Mouse (Mus musculus): ENCODE results near the gene Cers2. TPM values are rescaled to one million over a fixed set of nuclear protein-coding genes. Genes with fewer than 3 reads are reported as not detected.
"Not testable (repeated sequence)": the region's sequence is repeated elsewhere in the genome, so short reads cannot be mapped to it uniquely, and the experiment has no call there.

The Cers2 gene
- total and polyA plus RNA-seq, 2 experiments from 2014 or later: 58.5 to 82.5 TPM

DNA sequence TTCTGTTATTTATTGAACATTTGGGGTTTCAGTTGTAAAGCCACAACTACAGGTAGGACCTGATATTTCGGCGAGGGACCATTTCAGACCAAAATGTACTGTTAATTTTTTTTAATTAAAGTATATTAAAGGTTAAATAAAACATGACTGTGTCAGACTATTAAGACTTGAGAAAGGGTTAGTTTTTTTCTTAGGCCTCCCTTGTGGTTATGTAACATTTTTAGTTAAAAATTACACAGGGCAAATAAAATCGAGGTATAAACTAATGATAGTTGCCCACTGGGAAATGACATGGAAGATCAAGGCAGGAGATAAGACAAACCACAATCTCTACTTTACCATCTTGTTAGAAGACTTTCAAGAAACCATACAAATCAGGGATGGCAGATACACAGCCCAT is 8.8 kb downstream of the Cers2 start:
- ATAC-seq (ENCODE audit: low FRiP score): no peak

DNA sequence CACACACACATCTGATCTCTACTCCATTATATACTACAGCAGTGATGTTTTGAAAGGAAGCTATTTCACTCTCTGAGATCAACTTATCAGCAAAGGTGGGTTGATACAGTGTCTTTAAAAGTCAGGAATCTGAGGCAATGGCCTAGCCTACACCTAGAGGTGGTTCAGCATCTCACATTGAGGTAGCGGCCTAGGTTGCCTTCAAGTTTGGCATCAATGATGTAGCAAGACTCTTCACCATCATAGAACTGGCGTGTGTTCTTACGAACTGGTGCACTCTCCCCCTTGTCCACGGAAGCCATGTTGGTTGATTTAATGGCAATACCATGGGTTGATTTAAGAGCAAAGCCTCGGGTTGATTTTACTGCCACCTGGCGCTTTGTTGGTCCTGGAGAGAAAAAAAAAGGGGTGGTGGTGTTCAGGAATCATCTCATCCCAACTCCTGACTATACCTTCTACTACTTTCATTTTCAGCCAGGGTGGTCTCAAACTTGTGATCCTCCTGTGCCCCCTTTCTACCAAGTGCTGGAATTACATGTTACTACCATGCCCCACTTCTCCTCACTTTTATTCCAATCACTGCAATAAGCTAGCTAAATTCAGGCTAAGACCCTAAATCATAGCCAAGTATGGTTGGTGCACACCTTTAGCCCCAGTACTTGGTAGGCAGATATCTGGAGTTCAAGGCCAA is 10.0 kb downstream of the Cers2 start:
- Histone ChIP-seq H3K4me2 (ENCODE audit: low read depth, low read length, poor library complexity, severe bottlenecking) (no peak overlapping the region), H3K9ac (replicated peaks; ENCODE audit: low read length, poor library complexity, severe bottlenecking) (no peak overlapping the region), H3K4me3 (ENCODE audit: low read depth, low read length) (no peak overlapping the region), H3K36me3 (ENCODE audit: insufficient read depth, low read length) (peaks cover 83% of the 10 kb centered on the region), H3K9me3 (ENCODE audit: low read length) (no peaks in the 10 kb centered on the region), H3K27ac (ENCODE audit: low read depth, low read length) (no peak overlapping the region), H3K27me3 (ENCODE audit: insufficient read depth, low read length) (no peaks in the 10 kb centered on the region), H3K4me1 (ENCODE audit: insufficient read depth, low read length) (no peaks in the 10 kb centered on the region)
- ATAC-seq (ENCODE audit: low FRiP score) (no peak), DNase-seq (ENCODE audit: low spot score) (no peak)
- 92% methylated on average over 6 of the region's 6 CpGs for WGBS
- peak; percentile 53 for TF ChIP-seq CTCF (IDR thresholded peaks at IDR 0.05)

More for the DNA sequence above, 8.8 kb downstream of the Cers2 start:
- Histone ChIP-seq H3K4me3 (ENCODE audit: low read depth, low read length) (no peak overlapping the region), H3K9me3 (ENCODE audit: low read length) (no peaks in the 10 kb centered on the region), H3K36me3 (ENCODE audit: insufficient read depth, low read length) (peaks cover 74% of the 10 kb centered on the region), H3K27ac (ENCODE audit: low read depth, low read length) (no peak overlapping the region), H3K9ac (replicated peaks; ENCODE audit: low read length, poor library complexity, severe bottlenecking) (no peak overlapping the region), H3K4me1 (ENCODE audit: insufficient read depth, low read length) (no peaks in the 10 kb centered on the region), H3K4me2 (ENCODE audit: low read depth, low read length, poor library complexity, severe bottlenecking) (no peak overlapping the region), H3K27me3 (ENCODE audit: insufficient read depth, low read length) (no peaks in the 10 kb centered on the region)
- no peak for DNase-seq (ENCODE audit: low spot score)
- 94% methylated on average over 3 of the region's 3 CpGs for WGBS
- no peak for TF ChIP-seq CTCF (IDR thresholded peaks at IDR 0.05)

DNA sequence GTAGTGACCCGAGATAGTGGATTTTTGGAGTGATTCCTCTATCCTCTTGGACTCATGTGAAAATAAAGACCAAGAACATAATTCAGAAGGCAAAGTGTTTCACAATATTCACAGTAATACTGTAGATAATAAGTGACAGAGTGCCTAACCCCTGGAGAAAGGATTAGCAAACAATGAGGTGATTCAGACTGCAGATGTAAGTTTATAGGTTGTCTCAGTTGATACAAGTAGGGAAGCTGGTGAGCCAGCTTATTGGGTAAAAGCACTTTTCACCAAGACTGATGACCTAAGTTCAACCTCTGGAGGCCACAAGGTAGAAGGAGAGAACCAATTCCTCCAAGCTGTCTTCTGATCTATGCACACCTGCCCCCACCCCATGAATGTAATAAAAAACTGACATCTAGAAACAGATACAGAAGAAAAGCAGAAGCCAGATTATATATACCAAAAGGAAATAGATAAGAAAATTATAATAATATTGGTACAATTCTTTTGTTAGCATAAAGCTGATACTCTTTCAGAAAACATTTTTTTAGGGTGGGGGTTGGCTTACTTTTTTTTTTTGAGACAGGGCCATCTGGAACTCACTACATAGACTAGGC is 14.3 kb downstream of the Cers2 start:
- Histone ChIP-seq H3K27ac (ENCODE audit: low read depth, low read length) (no peak overlapping the region), H3K4me2 (ENCODE audit: low read depth, low read length, poor library complexity, severe bottlenecking) (no peak overlapping the region), H3K4me3 (ENCODE audit: low read depth, low read length) (no peak overlapping the region), H3K9me3 (ENCODE audit: low read length) (no peaks in the 10 kb centered on the region), H3K4me1 (ENCODE audit: insufficient read depth, low read length) (no peaks in the 10 kb centered on the region), H3K9ac (replicated peaks; ENCODE audit: low read length, poor library complexity, severe bottlenecking) (no peak overlapping the region), H3K27me3 (ENCODE audit: insufficient read depth, low read length) (no peaks in the 10 kb centered on the region), H3K36me3 (ENCODE audit: insufficient read depth, low read length) (peaks cover 56% of the 10 kb centered on the region)
- TF ChIP-seq CTCF (IDR thresholded peaks at IDR 0.05): no peak
- ATAC-seq (ENCODE audit: low FRiP score): no peak
- WGBS: 98% methylated on average over 1 of the region's 1 CpGs
- no peak for DNase-seq (ENCODE audit: low spot score)

DNA sequence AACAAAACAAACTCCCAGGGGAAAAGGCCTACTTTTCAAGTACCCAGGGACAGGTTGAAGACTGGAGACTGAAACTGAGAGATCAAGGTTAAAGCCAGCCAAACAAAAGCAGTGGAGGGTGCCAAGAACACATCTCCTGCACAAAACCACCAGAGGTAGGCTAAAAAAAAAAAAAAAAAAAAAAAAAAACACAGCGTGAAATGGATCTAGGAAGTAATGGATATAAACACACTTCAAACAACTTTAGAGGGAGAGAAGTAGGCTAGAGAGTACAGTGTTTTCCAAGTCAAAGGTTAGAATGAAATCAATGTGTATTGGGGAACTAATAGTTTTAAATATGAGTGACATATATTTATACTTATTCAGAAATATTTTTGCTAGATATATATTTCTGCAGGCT is 16.9 kb downstream of the Cers2 start:
- TF ChIP-seq CTCF (IDR thresholded peaks at IDR 0.05): no peak
- peaks cover 50% of the 10 kb centered on the region for H3K36me3 ChIP-seq (ENCODE audit: insufficient read depth, low read length)

DNA sequence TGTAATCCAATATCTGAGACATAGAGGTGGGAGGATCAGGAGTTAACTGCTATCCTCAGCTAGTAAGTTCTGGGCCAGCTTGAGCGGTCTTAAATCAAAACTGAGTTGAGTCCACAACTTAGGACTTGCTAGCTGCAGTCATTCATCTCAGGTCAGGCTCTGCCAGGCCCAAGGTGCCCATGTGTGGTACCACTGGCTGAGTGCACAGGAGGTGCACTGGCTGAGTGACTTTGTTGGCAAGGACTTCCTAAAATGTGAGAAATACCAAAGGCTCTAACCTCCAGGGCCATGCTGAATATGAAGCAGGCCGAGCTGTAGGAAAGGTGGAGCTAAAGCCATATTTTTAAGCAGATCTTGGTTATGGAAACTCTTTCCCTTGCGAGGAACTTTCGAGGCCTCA is 22.8 kb downstream of the Cers2 start:
- Histone ChIP-seq H3K9me3 (ENCODE audit: low read length) (no peaks in the 10 kb centered on the region), H3K4me3 (ENCODE audit: low read depth, low read length) (no peak overlapping the region), H3K4me1 (ENCODE audit: insufficient read depth, low read length) (no peaks in the 10 kb centered on the region), H3K36me3 (ENCODE audit: insufficient read depth, low read length) (peaks cover 72% of the 10 kb centered on the region), H3K9ac (replicated peaks; ENCODE audit: low read length, poor library complexity, severe bottlenecking) (no peak overlapping the region), H3K27me3 (ENCODE audit: insufficient read depth, low read length) (no peaks in the 10 kb centered on the region), H3K4me2 (ENCODE audit: low read depth, low read length, poor library complexity, severe bottlenecking) (no peak overlapping the region), H3K27ac (ENCODE audit: low read depth, low read length) (no peak overlapping the region)
- no peak for TF ChIP-seq CTCF (IDR thresholded peaks at IDR 0.05)
- no peak for DNase-seq (ENCODE audit: low spot score)
- ATAC-seq (ENCODE audit: low FRiP score): no peak
- WGBS: 98% methylated on average over 4 of the region's 4 CpGs

More for the DNA sequence above, 16.9 kb downstream of the Cers2 start:
- Histone ChIP-seq H3K4me1 (ENCODE audit: insufficient read depth, low read length) (no peaks in the 10 kb centered on the region), H3K4me3 (ENCODE audit: low read depth, low read length) (no peak overlapping the region), H3K9ac (replicated peaks; ENCODE audit: low read length, poor library complexity, severe bottlenecking) (no peak overlapping the region), H3K9me3 (ENCODE audit: low read length) (no peaks in the 10 kb centered on the region), H3K27me3 (ENCODE audit: insufficient read depth, low read length) (no peaks in the 10 kb centered on the region), H3K27ac (ENCODE audit: low read depth, low read length) (no peak overlapping the region), H3K4me2 (ENCODE audit: low read depth, low read length, poor library complexity, severe bottlenecking) (no peak overlapping the region)
- DNase-seq (ENCODE audit: low spot score): no peak
- ATAC-seq (ENCODE audit: low FRiP score): no peak
- WGBS: 88% methylated on average over 1 of the region's 1 CpGs

DNA sequence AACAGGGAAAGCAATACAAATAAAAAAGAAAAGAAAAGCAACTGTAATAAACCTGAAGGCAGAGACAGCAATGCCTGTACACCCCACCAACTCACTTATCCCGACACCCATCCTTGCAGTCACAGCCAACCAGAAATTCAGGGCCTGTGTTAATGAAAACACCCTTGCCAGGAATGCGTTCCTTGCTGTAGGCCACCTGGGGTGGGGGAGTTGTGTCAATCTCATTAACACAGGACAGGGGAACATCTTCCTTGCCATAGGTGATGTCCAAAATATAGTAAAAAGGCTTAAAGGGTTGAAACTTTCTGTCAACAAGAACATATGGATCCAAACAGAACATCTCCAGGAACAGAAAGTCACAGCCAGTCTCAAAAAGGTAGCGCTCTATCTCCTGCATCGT is 23.7 kb downstream of the Cers2 start:
- WGBS: 95% methylated on average over 4 of the region's 4 CpGs

GRCm38 (mm10) chr3:95343356-95344000 is 28.9 kb downstream of the Cers2 start:
- not testable (repeated sequence) for ATAC-seq (ENCODE audit: low FRiP score); H3K27me3 ChIP-seq (ENCODE audit: insufficient read depth, low read length); H3K9me3 ChIP-seq (ENCODE audit: low read length); H3K4me1 ChIP-seq (ENCODE audit: insufficient read depth, low read length); H3K27ac ChIP-seq (ENCODE audit: low read depth, low read length); H3K4me3 ChIP-seq (ENCODE audit: low read depth, low read length); H3K9ac ChIP-seq (replicated peaks; ENCODE audit: low read length, poor library complexity, severe bottlenecking); H3K4me2 ChIP-seq (ENCODE audit: low read depth, low read length, poor library complexity, severe bottlenecking); DNase-seq (ENCODE audit: low spot score)
- peaks cover 56% of the 10 kb centered on the region for H3K36me3 ChIP-seq (ENCODE audit: insufficient read depth, low read length)
- WGBS: 95% methylated on average over 9 of the region's 9 CpGs

More for the DNA sequence above, 23.7 kb downstream of the Cers2 start:
- ATAC-seq (ENCODE audit: low FRiP score) (no peak), DNase-seq (ENCODE audit: low spot score) (no peak)
- Histone ChIP-seq H3K4me3 (ENCODE audit: low read depth, low read length) (no peak overlapping the region), H3K27ac (ENCODE audit: low read depth, low read length) (no peak overlapping the region), H3K4me1 (ENCODE audit: insufficient read depth, low read length) (no peaks in the 10 kb centered on the region), H3K4me2 (ENCODE audit: low read depth, low read length, poor library complexity, severe bottlenecking) (no peak overlapping the region), H3K27me3 (ENCODE audit: insufficient read depth, low read length) (no peaks in the 10 kb centered on the region), H3K9me3 (ENCODE audit: low read length) (no peaks in the 10 kb centered on the region), H3K36me3 (ENCODE audit: insufficient read depth, low read length) (peaks cover 74% of the 10 kb centered on the region), H3K9ac (replicated peaks; ENCODE audit: low read length, poor library complexity, severe bottlenecking) (no peak overlapping the region)
- TF ChIP-seq CTCF (IDR thresholded peaks at IDR 0.05): no peak

Measured in midbrain, postnatal 0 days (tissue).